Mouse (Mus musculus) testis, adult 10 weeks (tissue): ENCODE measurements around the gene Ropn1l. TPM values are rescaled to one million over a fixed set of nuclear protein-coding genes. Genes with fewer than 3 reads are reported as not detected.

Experiments used
- polyA plus RNA-seq: library from polyadenylated mRNA; stranded (reverse); fragments of 350-450 nt; fragmentation: Illumina TruSeq; extraction: RNeasy Lipid Tissue Mini Kit (QIAGEN cat#74804); gene quantifications from one replicate; pipeline ENCODE4 v1.2.3, GENCODE M21; 2014; ENCODE audit warnings: low read depth, low replicate concordance

Ropn1l gene
- polyA plus RNA-seq = 886 TPM

GRCm38 (mm10) chr15:31453098-31453916 lies at the start of gene Ropn1l:
Ropn1l (minus strand) TSS chr15:31453737.

Other genes with a start within 250 kb of the Ropn1l start
- 25.3 TPM for gene Dap, start 229.4 kb downstream of the Ropn1l start, polyA plus RNA-seq
- 1.4 TPM for gene Ankrd33b, start 86.0 kb downstream of the Ropn1l start, polyA plus RNA-seq
- gene March6, start 77.3 kb upstream of the Ropn1l start, polyA plus RNA-seq = 40.7 TPM
- gene Cmbl, start 111.7 kb upstream of the Ropn1l start, polyA plus RNA-seq = 12.6 TPM
- gene Cct5, start 148.1 kb upstream of the Ropn1l start, polyA plus RNA-seq = 167 TPM
- 2.2 TPM for gene Fam173b, start 148.1 kb upstream of the Ropn1l start, polyA plus RNA-seq